Mouse (Mus musculus): ENCODE results near the gene Coro1b.

The Coro1b gene

DNA sequence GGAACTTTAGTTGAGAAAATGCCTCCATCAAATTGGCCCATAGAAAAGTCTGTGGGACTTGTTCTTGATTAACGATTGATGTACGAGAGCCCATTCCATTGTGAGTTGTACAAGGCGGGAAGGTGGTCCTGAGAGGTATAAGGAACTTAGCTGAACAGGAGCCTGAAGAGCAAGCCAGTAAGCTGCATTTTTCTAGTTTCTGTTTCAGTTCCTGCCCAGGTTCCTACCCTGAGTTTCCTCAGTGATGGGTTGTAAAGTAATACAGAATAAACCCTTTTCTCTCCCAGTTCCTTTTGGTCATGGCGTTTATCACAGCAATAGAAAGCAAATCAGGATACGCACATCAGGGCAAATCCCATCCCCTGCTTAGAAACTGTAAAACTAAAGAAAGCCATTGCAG lies 10.5 kb upstream of the Coro1b start:
- in situ Hi-C loops (cut with MboI; ENCODE audit: unreplicated experiment in 2 of 2), result no loop called here

- in situ Hi-C loops (cut with MboI; ENCODE audit: unreplicated experiment in 2 of 2), result no loop called here
Observed at GRCm38 (mm10) chr19:4139446-4139845, 9.0 kb upstream of the Coro1b start, which contains the start of gene Gpr152. TSS of gene Gpr152 (plus strand) at chr19:4139787.

- in situ Hi-C loops (cut with MboI; ENCODE audit: unreplicated experiment in 2 of 2), result no loop called here
Observed at GRCm38 (mm10) chr19:4140147-4140546, 8.3 kb upstream of the Coro1b start.

GRCm38 (mm10) chr19:4142416-4143173 lies 5.8 kb upstream of the Coro1b start:
- in situ Hi-C loops (cut with MboI; ENCODE audit: unreplicated experiment in 2 of 2), result no loop called here

DNA sequence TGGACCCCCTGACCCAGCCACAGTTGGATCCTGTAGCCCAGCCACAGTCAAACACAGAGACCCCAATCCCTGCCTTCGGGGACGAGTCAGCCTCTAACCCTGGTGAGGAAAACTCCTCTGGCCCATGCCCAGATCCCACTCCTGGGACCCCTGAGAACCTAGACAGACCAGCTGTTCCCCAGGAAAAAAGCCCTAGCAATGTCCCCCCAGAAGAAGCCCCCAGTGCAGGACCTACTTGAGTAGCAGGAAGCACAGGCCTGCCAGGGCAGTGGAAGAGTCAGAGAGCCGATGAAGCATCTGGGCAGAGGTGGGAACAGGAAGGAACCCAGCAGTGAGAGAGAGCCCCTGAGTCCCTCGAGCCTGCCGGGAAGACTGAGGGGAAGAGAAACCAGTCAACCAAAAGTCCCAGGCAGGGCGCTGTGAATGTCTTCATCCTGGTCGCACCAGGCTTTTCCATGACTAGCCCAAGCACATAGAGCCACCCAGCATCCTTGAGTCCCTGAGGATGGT lies 4.6 kb upstream of the Coro1b start, which contains the start of gene Cabp4:
Gene Cabp4, minus strand, starts transcription at position 275 of the 510 bp plus-strand sequence.
- in situ Hi-C loops (cut with MboI; ENCODE audit: unreplicated experiment in 2 of 2), result no loop called here

GRCm38 (mm10) chr19:4144550-4145498 lies 3.6 kb upstream of the Coro1b start:
- in situ Hi-C loops (cut with MboI; ENCODE audit: unreplicated experiment in 2 of 2), result no loop called here

- in situ Hi-C loops (cut with MboI; ENCODE audit: unreplicated experiment in 2 of 2), result no loop called here
Observed at GRCm38 (mm10) chr19:4145936-4146335, 2.5 kb upstream of the Coro1b start.

GRCm38 (mm10) chr19:4146366-4147021 lies 1.9 kb upstream of the Coro1b start:
- in situ Hi-C loops (cut with MboI; ENCODE audit: unreplicated experiment in 2 of 2), result no loop called here

GRCm38 (mm10) chr19:4147022-4147405 lies 1.4 kb upstream of the Coro1b start:
- in situ Hi-C loops (cut with MboI; ENCODE audit: unreplicated experiment in 2 of 2), result no loop called here

DNA sequence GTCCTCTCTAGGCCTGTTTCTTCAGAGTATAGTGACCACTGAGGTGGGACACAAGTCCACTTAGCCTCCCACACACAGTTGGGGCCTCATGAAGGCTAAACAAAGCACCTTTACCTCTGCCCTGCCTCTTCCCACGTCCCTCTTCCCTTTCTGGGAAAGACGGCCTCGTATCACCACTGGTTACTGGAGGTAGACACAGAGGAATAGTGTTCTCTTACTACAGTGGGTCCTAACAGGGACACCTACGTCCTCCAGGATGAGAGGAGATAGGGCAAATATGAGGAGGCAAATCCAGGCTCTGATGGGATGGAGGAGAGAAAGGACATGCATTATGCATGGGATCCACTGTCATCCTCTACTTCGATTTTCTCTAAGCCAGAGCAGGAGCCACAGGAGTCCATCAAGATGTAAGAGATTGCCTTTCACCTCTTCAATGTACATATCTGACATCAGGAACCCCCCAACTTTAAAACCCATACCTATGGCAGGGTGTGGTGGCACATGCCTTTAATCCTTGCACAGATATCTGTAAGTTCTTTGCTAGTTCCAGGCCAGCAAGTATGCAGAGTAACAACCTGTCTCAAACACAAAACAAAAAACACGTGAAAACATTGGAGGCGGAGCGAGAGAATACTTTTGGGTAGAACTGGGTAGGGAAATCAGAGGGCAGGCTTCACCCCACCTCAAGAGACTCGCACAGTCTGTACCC lies 483 bp upstream of the Coro1b start:
- in situ Hi-C loops (cut with MboI; ENCODE audit: unreplicated experiment in 2 of 2), result no loop called here

GRCm38 (mm10) chr19:4148819-4149218 lies 400 bp downstream of the Coro1b start:
- in situ Hi-C loops (cut with MboI; ENCODE audit: unreplicated experiment in 2 of 2), result no loop called here

GRCm38 (mm10) chr19:4149283-4149682 lies 864 bp downstream of the Coro1b start:
- in situ Hi-C loops (cut with MboI; ENCODE audit: unreplicated experiment in 2 of 2), result no loop called here

GRCm38 (mm10) chr19:4149764-4150461 lies 1.5 kb downstream of the Coro1b start:
- in situ Hi-C loops (cut with MboI; ENCODE audit: unreplicated experiment in 2 of 2), result no loop called here

GRCm38 (mm10) chr19:4150567-4151487 lies 2.4 kb downstream of the Coro1b start:
- in situ Hi-C loops (cut with MboI; ENCODE audit: unreplicated experiment in 2 of 2), result no loop called here

DNA sequence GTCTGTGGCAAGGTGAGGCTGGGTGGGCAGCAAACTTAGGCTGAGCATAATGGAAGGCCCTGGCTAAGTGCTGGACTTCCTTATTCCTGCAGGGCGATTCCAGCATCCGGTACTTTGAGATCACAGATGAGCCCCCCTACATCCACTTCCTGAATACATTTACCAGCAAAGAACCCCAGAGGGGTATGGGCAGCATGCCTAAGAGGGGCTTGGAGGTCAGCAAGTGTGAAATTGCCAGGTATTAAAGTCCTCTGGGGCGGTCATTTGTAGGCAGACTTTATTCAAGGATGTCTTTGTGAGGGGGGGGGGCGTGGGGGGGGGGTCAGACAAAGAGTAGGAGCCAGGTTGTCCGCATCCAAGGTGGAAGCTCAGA lies 3.1 kb downstream of the Coro1b start:
- in situ Hi-C loops (cut with MboI; ENCODE audit: unreplicated experiment in 2 of 2), result no loop called here

- in situ Hi-C loops (cut with MboI; ENCODE audit: unreplicated experiment in 2 of 2), result no loop called here
Observed at GRCm38 (mm10) chr19:4151898-4152297, 3.5 kb downstream of the Coro1b start.

- in situ Hi-C loops (cut with MboI; ENCODE audit: unreplicated experiment in 2 of 2), result no loop called here
Observed at GRCm38 (mm10) chr19:4152445-4153231, 4.2 kb downstream of the Coro1b start.

- in situ Hi-C loops (cut with MboI; ENCODE audit: unreplicated experiment in 2 of 2), result no loop called here
Observed at GRCm38 (mm10) chr19:4153232-4153654, 4.8 kb downstream of the Coro1b start, which contains the start of gene Ptprcap. TSS of gene Ptprcap (plus strand) at chr19:4153604.
